Mouse (Mus musculus) liver, postnatal 0 days (tissue): ENCODE measurements around the gene Myo3b.

ENCODE experiments used
- CTCF ChIP-seq: sonication (generic); IDR thresholded peaks from 2 replicates; pipeline ENCODE4 v1.5.1; 2016; ENCODE audit warnings: antibody characterized with exemption, low read depth
- EP300 ChIP-seq: IDR thresholded peaks from 2 replicates; pipeline ENCODE4 v1.6.1; 2016; ENCODE audit warnings: antibody characterized with exemption, low read depth, mild to moderate bottlenecking

DNA sequence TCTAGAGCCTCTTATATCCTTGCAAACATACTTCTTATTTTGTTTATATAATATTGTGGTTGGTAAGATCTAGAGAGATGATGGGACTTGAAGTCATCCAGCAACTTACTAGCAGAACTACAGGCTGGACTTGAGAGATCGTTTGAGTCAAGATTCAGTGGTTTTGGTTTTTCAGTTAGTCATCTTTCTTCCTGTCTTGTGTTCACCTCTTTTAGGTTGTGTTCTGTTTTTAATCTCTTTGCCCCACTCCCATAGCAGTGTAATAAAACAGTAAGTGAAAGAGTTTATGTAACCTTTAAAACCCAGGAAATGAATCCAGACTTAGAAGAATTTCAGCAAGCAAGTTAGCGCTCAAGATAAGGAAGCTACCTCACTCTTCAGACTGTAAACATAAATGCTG is 44.1 kb upstream of the Myo3b start:
- no peak for TF ChIP-seq CTCF
- TF ChIP-seq EP300 = no peak
